Mouse (Mus musculus) heart, adult 9 months (tissue): ENCODE results near the gene Kif5a.
A peak's percentile ranks its signal among the peaks of the same experiment; 100 is the strongest.
"Not testable (repeated sequence)": the region's sequence is repeated elsewhere in the genome, so short reads cannot be mapped to it uniquely, and the experiment has no call there.

Experiments
- DNase-seq, 2 experiments: peaks; one replicate each; pipeline ENCODE4 v3.0.0; 2022; ENCODE audit warnings: low spot score in 2 of 2

The Kif5a gene

GRCm38 (mm10) chr10:127262548-127263398 is at the start of gene Kif5a:
Gene Kif5a (minus strand): TSS chr10:127263348.
- DNase-seq = no peak

DNA sequence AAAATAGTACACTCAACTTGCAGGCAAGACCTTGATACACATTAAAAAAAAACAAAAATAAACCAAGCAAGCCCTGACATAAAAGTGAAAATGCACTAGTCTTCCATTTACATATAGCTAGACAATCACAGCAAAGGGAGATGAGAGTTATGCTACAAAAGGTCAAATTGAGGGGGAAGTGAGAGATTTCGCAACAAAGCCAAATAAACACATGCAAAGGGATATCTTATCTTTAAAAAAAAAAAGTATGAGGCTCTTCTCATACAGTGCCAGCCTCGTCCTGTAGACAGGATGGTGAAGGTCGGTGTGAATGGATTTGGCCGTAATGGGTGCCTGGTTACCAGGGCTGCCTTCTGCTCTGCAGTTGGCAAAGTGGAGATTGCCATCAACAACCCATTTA is 49.7 kb upstream of the Kif5a start:
- no peak for DNase-seq

DNA sequence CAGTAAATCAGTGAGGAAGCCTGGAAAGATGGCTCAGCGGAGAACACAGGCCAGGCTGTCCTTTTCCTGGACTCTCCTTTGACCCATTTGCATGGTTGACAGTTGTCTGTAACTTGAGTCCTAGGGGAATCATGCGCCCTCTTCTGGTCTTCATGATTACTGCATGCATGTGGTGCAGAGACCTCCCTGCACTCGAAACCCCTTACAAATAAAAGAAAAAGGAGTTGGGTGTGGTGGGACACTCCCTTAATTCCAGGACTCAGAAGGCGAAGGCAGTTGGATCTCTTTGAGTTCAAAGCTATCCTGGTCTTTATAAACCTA is 49.2 kb upstream of the Kif5a start:
- peak; percentile 80 to 88 for DNase-seq

DNA sequence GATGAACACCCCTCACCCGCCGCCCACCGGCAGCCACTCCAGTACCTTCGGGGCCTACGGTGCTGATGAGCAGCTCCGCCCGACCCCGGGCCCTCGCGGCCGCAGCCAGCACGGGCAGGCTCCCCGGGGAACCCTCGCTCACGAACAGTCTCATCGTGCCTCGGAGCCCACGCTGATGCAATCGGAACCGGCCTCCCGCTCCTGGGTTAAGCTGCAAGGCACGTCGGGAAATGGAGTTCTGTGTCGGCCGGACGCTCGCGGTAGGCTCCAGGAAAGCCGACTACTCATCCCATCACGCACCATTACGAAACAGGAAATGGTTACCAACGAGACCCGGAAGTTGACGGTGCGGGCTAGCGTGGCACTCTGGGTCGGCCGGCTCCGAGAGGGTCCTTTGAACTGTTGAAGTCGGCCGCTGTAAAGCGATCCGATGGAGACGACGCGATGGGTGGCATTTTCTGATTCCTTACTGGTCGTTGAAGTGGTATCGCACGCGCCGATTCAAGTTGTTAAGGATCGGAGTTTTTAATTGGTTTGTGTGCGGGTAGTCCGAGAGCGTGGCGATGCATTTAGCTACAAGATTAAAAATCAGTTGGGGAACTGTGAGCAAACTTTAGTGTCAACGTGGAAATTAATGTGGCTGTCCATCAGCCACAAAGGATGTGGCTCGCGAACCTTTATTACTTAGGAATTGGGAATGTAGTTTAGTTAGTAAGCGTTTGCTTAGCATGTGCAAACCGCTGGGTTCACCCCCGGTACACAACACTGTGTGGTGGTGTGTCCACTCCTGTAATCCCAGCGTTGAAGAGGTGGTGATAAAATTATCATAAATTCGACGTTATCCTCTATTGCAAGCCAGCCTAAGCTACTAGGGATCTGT is 48.6 kb upstream of the Kif5a start, which contains the start of gene Mars:
TSS of gene Mars (minus strand) at position 311 of the 880 bp plus-strand sequence.
- peak; percentile 97 for DNase-seq

DNA sequence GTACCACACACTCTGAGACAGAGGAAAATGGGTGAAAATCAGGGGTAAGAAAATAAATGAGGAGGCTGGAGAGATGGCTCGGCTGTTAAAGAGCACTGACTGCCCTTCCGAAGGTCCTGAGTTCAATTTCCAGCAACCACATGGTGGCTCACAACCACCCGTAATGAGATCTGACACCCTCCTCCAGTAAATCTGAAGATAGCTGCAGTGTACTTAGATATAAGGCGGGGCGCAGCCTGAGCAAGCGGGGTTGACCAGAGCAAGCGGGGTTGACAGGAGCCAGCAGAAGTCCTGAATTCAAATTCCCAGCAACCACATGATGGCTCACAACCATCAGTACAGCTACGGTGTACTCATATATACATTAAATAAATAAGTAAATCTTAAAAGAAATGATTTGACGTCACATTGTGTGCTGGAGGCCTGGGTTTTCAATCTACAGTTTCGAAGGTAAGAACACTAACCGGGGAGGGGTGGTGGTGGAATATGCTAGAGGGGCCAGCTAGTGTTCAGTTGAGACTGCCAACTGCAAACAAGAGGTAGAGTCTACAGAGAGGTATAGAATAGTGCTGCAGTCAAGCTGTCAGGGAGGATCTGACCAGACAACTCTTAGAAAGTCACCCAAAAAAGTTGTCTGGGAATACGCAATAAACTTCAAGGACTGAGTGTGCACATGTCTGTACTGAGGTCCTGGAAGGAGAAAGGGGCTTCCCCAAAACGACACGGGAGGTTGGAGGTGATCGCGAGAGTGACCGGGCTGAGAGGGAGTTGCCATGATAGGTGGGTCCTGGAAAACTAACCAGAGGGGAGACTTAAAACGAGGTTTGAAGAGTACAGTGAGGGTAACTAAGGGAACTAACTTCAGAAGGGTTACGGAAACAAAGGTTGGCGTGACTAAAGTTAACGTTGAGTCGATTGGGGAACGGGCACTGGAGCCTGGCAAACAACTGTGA is 47.7 kb upstream of the Kif5a start:
- DNase-seq = no peak

- not testable (repeated sequence) for DNase-seq
These were observed 46.0 kb upstream of the Kif5a start for GRCm38 (mm10) chr10:127309167-127309566.

- no peak for DNase-seq
These were observed 40.0 kb upstream of the Kif5a start for GRCm38 (mm10) chr10:127303136-127303535.

GRCm38 (mm10) chr10:127300361-127300760 is 37.2 kb upstream of the Kif5a start:
- no peak for DNase-seq

DNA sequence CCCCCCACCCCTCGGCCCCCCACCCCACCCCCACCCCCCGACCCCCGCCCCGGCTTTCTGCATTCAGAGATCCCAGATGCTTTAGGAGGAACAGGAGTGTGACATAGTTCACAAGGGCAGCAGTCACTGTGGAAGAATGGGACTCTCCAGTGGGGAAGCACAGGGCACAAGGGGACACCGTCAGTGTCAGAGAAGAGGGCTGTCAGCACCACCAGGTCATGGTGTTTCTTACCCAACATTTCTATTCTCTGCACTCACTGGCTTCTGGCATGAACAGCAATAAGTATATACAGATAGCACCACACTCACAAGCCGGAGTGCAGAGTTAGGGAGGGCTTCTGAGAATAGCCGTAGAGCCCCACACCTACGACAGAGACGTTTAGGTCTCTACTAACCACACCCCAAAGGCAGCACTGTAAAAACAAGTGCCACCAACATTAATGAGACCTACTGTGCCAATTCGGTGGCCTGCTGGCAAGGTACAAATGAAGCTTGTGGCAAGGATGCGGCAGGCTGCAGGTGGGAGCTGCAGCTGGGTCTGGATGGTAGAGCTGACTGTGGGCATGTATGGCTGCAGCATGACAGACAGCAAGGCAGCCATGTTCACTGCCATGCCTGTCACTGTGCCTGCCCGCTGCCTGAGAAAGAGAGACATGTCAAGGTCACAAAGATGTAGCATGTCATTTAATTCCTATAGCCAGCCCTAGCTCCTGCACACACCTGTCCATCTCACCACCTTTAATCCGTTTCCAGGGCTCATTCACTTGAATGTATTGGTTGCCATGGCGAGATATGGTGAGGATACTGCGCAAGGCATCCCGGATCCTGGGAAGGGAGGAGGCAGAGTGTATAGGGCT is 34.1 kb upstream of the Kif5a start:
- DNase-seq = no peak

GRCm38 (mm10) chr10:127295986-127296794 is 33.0 kb upstream of the Kif5a start:
- no peak for DNase-seq

- DNase-seq = no peak
These were observed 31.9 kb upstream of the Kif5a start for GRCm38 (mm10) chr10:127294895-127295510.

DNA sequence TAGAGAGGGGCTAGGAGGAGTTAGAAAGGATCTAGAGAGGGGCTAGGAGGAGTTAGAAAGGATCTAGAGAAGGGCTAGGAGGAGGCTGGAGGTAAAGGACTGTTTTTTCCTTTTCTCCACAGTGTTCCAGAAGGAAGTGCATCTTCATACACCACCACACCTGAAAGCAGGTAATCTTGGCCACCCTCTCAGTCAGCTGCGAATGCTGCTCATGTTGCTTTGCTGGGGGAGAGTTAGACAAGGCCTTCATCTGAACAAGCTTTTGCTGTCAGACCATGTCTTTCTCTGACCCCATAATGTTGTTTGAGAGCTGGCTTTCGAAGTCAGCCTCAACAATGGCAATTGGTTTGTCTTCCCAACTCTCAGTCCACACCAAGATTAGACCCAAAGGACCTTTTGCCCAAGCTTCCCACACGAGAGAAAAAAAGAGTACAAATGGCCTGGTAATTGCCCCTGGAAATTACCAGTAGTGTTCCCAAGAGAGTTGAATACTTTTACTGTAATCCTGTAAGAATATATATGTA is 30.5 kb upstream of the Kif5a start:
- DNase-seq = no peak

DNA sequence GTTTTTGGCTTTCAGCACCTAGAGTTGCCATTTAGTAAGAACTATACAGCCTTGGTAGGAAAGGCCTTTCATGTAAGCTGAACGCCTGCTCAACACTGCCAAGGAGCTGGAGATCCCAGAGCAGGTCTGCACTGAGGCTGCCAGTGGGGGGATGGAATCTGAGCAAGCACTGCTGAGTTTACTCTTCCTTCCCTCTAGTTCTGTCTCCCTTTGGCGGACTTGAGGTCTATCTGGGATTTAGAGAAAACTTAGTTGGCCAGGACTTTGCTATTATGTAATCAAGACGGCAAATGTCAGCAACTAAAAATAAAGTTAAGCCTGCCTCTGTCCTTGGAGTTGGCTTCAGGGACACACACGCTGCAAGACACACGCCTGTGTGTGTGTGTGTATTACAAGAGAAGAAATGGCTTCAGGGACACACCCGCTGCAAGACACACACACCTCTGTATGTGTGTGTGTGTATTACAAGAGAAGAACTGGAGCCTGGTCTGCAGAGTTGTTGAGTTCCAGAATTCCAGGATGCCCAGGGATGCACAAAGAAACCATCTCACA is 29.9 kb upstream of the Kif5a start:
- DNase-seq = peak; percentile 80 to 81

GRCm38 (mm10) chr10:127291881-127292638 is 28.9 kb upstream of the Kif5a start:
- DNase-seq = no peak

- no peak for DNase-seq
These were observed 28.1 kb upstream of the Kif5a start for GRCm38 (mm10) chr10:127290930-127291880.

DNA sequence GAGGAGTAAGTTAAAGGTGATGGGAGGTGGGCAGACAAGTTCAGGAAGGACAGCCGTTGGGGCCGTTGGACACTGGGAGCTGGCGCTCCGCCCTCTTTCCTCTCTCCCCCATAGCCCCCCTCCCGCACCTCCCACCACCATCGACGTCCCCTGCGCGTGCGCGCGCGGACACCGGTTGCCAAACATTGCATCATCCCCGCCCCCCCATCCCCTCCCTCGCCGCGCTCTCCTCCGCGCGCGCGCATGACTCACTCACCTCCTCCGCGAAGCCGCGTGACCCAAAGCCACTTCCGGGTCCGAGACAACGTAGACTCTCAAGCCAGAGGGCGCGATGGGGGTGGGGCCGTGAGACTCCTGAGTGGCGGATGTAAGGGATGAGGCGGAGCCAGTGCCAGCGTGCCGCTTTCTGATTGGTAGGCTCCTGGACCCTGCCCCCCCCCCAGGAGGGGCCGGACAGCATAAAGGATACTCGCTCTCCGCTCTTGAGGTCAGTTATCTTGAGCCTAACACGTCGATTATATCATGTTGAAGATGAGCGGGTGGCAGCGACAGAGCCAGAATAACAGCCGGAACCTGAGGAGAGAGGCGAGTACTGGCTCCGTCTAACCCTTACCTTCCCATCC is 27.3 kb upstream of the Kif5a start:
- DNase-seq = peak; percentile 100
